Mouse (Mus musculus) neural tube, embryonic 14.5 days (tissue): Measurements from ENCODE around the gene Odf3l2. TPM values are rescaled to one million over a fixed set of nuclear protein-coding genes. Genes with fewer than 3 reads are reported as not detected.

Source experiments
- ATAC-seq: fragments of 200-750 bp; cut with Nextera tagmentation; 2 replicates; pipeline ENCODE4 v1.8.0; 2017; ENCODE audit warnings: low read depth, mild to moderate bottlenecking, moderate TSS enrichment, moderate library complexity
- H3K27ac ChIP-seq: fragments of 300-500 bp; sonication (generic); 2 replicates; pipeline ENCODE4 v1.5.1; 2014; ENCODE audit warnings: low read depth, mild to moderate bottlenecking, control low read depth, low read length, moderate library complexity, mixed read lengths
- H3K27me3 ChIP-seq: fragments of 300-500 bp; sonication (generic); 2 replicates; pipeline ENCODE4 v1.6.1; 2014; ENCODE audit warnings: low read length; ENCODE audit not compliant: control insufficient read depth, insufficient read depth
- H3K36me3 ChIP-seq: fragments of 300-500 bp; sonication (generic); 2 replicates; pipeline ENCODE4 v1.6.1; 2014; ENCODE audit warnings: low read length, mixed read lengths; ENCODE audit not compliant: control insufficient read depth, insufficient read depth
- H3K4me1 ChIP-seq: fragments of 300-500 bp; sonication (generic); 2 replicates; pipeline ENCODE4 v1.6.1; 2014; ENCODE audit warnings: low read length; ENCODE audit not compliant: control insufficient read depth, insufficient read depth
- H3K4me2 ChIP-seq: fragments of 300-500 bp; sonication (generic); 2 replicates; pipeline ENCODE4 v1.6.1; 2014; ENCODE audit warnings: mild to moderate bottlenecking, low read depth, low read length, control low read depth
- H3K4me3 ChIP-seq: fragments of 300-500 bp; sonication (generic); 2 replicates; pipeline ENCODE4 v1.5.1; 2014; ENCODE audit warnings: low read depth, low read length, control low read depth, mixed read lengths
- H3K9ac ChIP-seq: fragments of 300-500 bp; sonication (generic); replicated peaks from 2 replicates; pipeline ENCODE4 v1.6.1; 2014; ENCODE audit warnings: low read depth, mild to moderate bottlenecking, control low read depth, low read length, mixed read lengths
- H3K9me3 ChIP-seq: fragments of 300-500 bp; sonication (generic); 2 replicates; pipeline ENCODE4 v1.6.1; 2016; ENCODE audit warnings: low read length; ENCODE audit not compliant: control insufficient read depth
- WGBS: fragments of 180-500 bp; shearing (Covaris S2); extraction: QIAGEN DNeasy Blood & Tissue Kit; methylation state at CpG from one replicate; pipeline ENCODE4 v1.1.7; 2014; 5-methylcytosine and 5-hydroxymethylcytosine counted together
- polyA plus RNA-seq: library from polyadenylated mRNA; unstranded; fragments of >200 nt; fragmentation: Nextera tagmentation; extraction: Ambion mirVana; gene quantifications from 2 replicates; pipeline ENCODE4 v1.2.1, GENCODE M21; 2014

Gene Odf3l2
- polyA plus RNA-seq, 1 experiment from 2014 or later, result not detected

GRCm38 (mm10) chr10:79606537-79606936 lies 39.0 kb downstream of the Odf3l2 start:
- H3K9ac ChIP-seq, result no peak overlapping the region
- 68% methylated on average over 4 of the region's 4 CpGs for WGBS
- ATAC-seq, result no peak
- H3K4me2 ChIP-seq, result no peak overlapping the region
- no peak overlapping the region for H3K27ac ChIP-seq
- no peaks in the 10 kb centered on the region for H3K27me3 ChIP-seq
- no peaks in the 10 kb centered on the region for H3K36me3 ChIP-seq
- H3K9me3 ChIP-seq, result no peaks in the 10 kb centered on the region
- no peaks in the 10 kb centered on the region for H3K4me1 ChIP-seq
- H3K4me3 ChIP-seq, result no peak overlapping the region

- Histone ChIP-seq H3K9me3 (no peaks in the 10 kb centered on the region), H3K27ac (no peak overlapping the region), H3K4me1 (no peaks in the 10 kb centered on the region), H3K4me3 (no peak overlapping the region), H3K27me3 (no peaks in the 10 kb centered on the region), H3K36me3 (no peaks in the 10 kb centered on the region), H3K4me2 (no peak overlapping the region), H3K9ac (no peak overlapping the region)
- WGBS, result 75% methylated on average over 4 of the region's 4 CpGs
- ATAC-seq, result no peak
These were observed 47.7 kb downstream of the Odf3l2 start for GRCm38 (mm10) chr10:79597936-79598230.

- no peak for ATAC-seq
- no peaks in the 10 kb centered on the region for H3K9me3 ChIP-seq
- H3K4me3 ChIP-seq, result no peak overlapping the region
- 33% methylated on average over 13 of the region's 13 CpGs for WGBS
- H3K27me3 ChIP-seq, result no peaks in the 10 kb centered on the region
- H3K36me3 ChIP-seq, result no peaks in the 10 kb centered on the region
- H3K27ac ChIP-seq, result no peak overlapping the region
- H3K4me1 ChIP-seq, result no peaks in the 10 kb centered on the region
- H3K9ac ChIP-seq, result no peak overlapping the region
- no peak overlapping the region for H3K4me2 ChIP-seq
These were observed 48.2 kb downstream of the Odf3l2 start for GRCm38 (mm10) chr10:79597051-79597935.

- Histone ChIP-seq H3K4me2 (no peak overlapping the region), H3K4me1 (no peaks in the 10 kb centered on the region), H3K4me3 (no peak overlapping the region), H3K36me3 (no peaks in the 10 kb centered on the region), H3K9ac (no peak overlapping the region), H3K9me3 (no peaks in the 10 kb centered on the region), H3K27me3 (no peaks in the 10 kb centered on the region), H3K27ac (no peak overlapping the region)
- WGBS, result 57% methylated on average over 8 of the region's 8 CpGs
- ATAC-seq, result 0 out of 2 replicates have a peak, but pooled peaks have one; percentile 45
These were observed 50.0 kb downstream of the Odf3l2 start for GRCm38 (mm10) chr10:79595590-79595929.

GRCm38 (mm10) chr10:79594872-79595589 lies 50.5 kb downstream of the Odf3l2 start:
- Histone ChIP-seq H3K9me3 (no peaks in the 10 kb centered on the region), H3K27me3 (no peaks in the 10 kb centered on the region), H3K27ac (no peak overlapping the region), H3K4me2 (no peak overlapping the region), H3K9ac (no peak overlapping the region), H3K4me3 (no peak overlapping the region), H3K4me1 (no peaks in the 10 kb centered on the region), H3K36me3 (no peaks in the 10 kb centered on the region)
- ATAC-seq, result peak; percentile 96
- WGBS, result 25% methylated on average over 17 of the region's 17 CpGs

- H3K4me3 ChIP-seq, result no peak overlapping the region
- H3K27me3 ChIP-seq, result no peaks in the 10 kb centered on the region
- H3K36me3 ChIP-seq, result no peaks in the 10 kb centered on the region
- no peaks in the 10 kb centered on the region for H3K9me3 ChIP-seq
- no peak for ATAC-seq
- H3K4me2 ChIP-seq, result no peak overlapping the region
- no peak overlapping the region for H3K9ac ChIP-seq
- no peaks in the 10 kb centered on the region for H3K4me1 ChIP-seq
- H3K27ac ChIP-seq, result no peak overlapping the region
- WGBS, result 56% methylated on average over 6 of the region's 6 CpGs
These were observed 51.4 kb downstream of the Odf3l2 start for GRCm38 (mm10) chr10:79594111-79594510.

GRCm38 (mm10) chr10:79590702-79591101 lies 54.8 kb downstream of the Odf3l2 start:
- H3K4me1 ChIP-seq, result no peaks in the 10 kb centered on the region
- no peaks in the 10 kb centered on the region for H3K9me3 ChIP-seq
- H3K27ac ChIP-seq, result no peak overlapping the region
- H3K27me3 ChIP-seq, result no peaks in the 10 kb centered on the region
- no peaks in the 10 kb centered on the region for H3K36me3 ChIP-seq
- H3K9ac ChIP-seq, result no peak overlapping the region
- WGBS, result 88% methylated on average over 1 of the region's 1 CpGs
- no peak for ATAC-seq
- no peak overlapping the region for H3K4me3 ChIP-seq
- H3K4me2 ChIP-seq, result no peak overlapping the region

Other genes starting within 250 kb of the Odf3l2 start
- not detected in 2 replicates for gene Vmn2r83, start 177.0 kb downstream of the Odf3l2 start, polyA plus RNA-seq
- gene Plpp2, start 111.9 kb downstream of the Odf3l2 start, polyA plus RNA-seq, result 18.3 and 22.6 TPM in 2 replicates
- gene Mier2, start 90.5 kb downstream of the Odf3l2 start, polyA plus RNA-seq, result 54.2 and 59.9 TPM in 2 replicates
- gene Theg, start 58.4 kb downstream of the Odf3l2 start, polyA plus RNA-seq, result not detected in 2 replicates
- gene C2cd4c, start 31.7 kb downstream of the Odf3l2 start, polyA plus RNA-seq, result 0.66 and 1.3 TPM in 2 replicates
- 16.7 and 22.8 TPM in 2 replicates for gene Shc2, start 7.8 kb downstream of the Odf3l2 start, polyA plus RNA-seq
- gene Madcam1, start 18.8 kb upstream of the Odf3l2 start, polyA plus RNA-seq, result 0.82 and 1.2 TPM in 2 replicates
- gene Tpgs1, start 23.6 kb upstream of the Odf3l2 start, polyA plus RNA-seq, result 104 and 118 TPM in 2 replicates
- 69.7 and 74.6 TPM in 2 replicates for gene Cdc34, start 36.5 kb upstream of the Odf3l2 start, polyA plus RNA-seq
- 1.1 and 1.3 TPM in 2 replicates for gene Gzmm, start 43.3 kb upstream of the Odf3l2 start, polyA plus RNA-seq
- 800 and 802 TPM in 2 replicates for gene Bsg, start 58.8 kb upstream of the Odf3l2 start, polyA plus RNA-seq
- gene Hcn2, start 70.9 kb upstream of the Odf3l2 start, polyA plus RNA-seq, result 2.7 and 3.7 TPM in 2 replicates
- gene Polrmt, start 100.8 kb upstream of the Odf3l2 start, polyA plus RNA-seq, result 34.9 and 36.7 TPM in 2 replicates
- gene Fgf22, start 109.3 kb upstream of the Odf3l2 start, polyA plus RNA-seq, result 2.0 and 2.3 TPM in 2 replicates
- gene Rnf126, start 121.2 kb upstream of the Odf3l2 start, polyA plus RNA-seq, result 89.3 and 93.7 TPM in 2 replicates
- gene Fstl3, start 131.5 kb upstream of the Odf3l2 start, polyA plus RNA-seq, result 1.7 and 2.3 TPM in 2 replicates
- gene Prss57, start 145.2 kb upstream of the Odf3l2 start, polyA plus RNA-seq, result not detected in 2 replicates
- gene Palm, start 147.8 kb upstream of the Odf3l2 start, polyA plus RNA-seq, result 233 and 247 TPM in 2 replicates
- 0.35 and 0.36 TPM in 2 replicates for gene Misp, start 175.3 kb upstream of the Odf3l2 start, polyA plus RNA-seq
- gene Ptbp1, start 208.7 kb upstream of the Odf3l2 start, polyA plus RNA-seq, result 36.9 and 53.5 TPM in 2 replicates
- gene Prtn3, start 228.7 kb upstream of the Odf3l2 start, polyA plus RNA-seq, result 11.1 and 12.4 TPM in 2 replicates
- gene Plppr3, start 228.9 kb upstream of the Odf3l2 start, polyA plus RNA-seq, result 299 and 327 TPM in 2 replicates
- 0.55 TPM in 1 of 2 replicates, not detected in the other for gene Elane, start 240.5 kb upstream of the Odf3l2 start, polyA plus RNA-seq
- not detected in 2 replicates for gene Cfd, start 245.1 kb upstream of the Odf3l2 start, polyA plus RNA-seq